Mouse (Mus musculus) central nervous system, embryonic 11.5 days (tissue): ENCODE results near the gene Toe1. TPM values are rescaled to one million over a fixed set of nuclear protein-coding genes. Genes with fewer than 3 reads are reported as not detected.

Source experiments
- polyA plus RNA-seq: library from polyadenylated mRNA; depleted of rRNA; stranded (reverse); fragments of >200 nt; gene quantifications from 2 replicates; pipeline ENCODE4 v1.2.3, GENCODE M21; 2012; rRNA removed

The Toe1 gene
- 32.8 and 42.0 TPM in 2 replicates for polyA plus RNA-seq

GRCm38 (mm10) chr4:116807197-116808129, at the start of gene Toe1, which contains the start of gene Mutyh:
Gene Toe1 (minus strand): TSS chr4:116807640.
Gene Mutyh (plus strand): TSS chr4:116807723.

DNA sequence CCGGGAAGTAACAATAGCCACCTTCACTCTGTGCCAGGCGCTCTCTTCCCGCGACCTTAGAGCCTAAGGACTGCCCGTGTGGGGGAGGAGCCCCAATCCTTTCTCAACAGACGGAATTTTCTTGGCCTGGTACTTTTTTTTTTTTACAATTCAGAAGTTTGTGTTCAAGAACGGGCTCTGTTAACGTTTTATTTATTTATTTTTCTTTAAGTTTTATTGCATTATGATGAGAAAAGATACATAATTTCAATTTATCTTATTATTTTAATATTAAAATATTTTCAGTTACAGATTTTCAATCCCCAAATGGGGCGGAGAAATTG, 14.2 kb upstream of the Toe1 start, which contains the start of gene Hpdl:
TSS of gene Hpdl (minus strand) at position 14 of the 323 bp plus-strand sequence.

Other genes with a start within 250 kb of the Toe1 start
- gene Gpbp1l1, start 250.0 kb downstream of the Toe1 start, polyA plus RNA-seq = 50.4 and 52.2 TPM in 2 replicates
- 1.7 and 3.1 TPM in 2 replicates for gene Ccdc17, start 211.0 kb downstream of the Toe1 start, polyA plus RNA-seq
- 359 and 483 TPM in 2 replicates for gene Nasp, start 179.7 kb downstream of the Toe1 start, polyA plus RNA-seq
- gene Akr1a1, start 156.0 kb downstream of the Toe1 start, polyA plus RNA-seq = 372 and 516 TPM in 2 replicates
- 314 and 462 TPM in 2 replicates for gene Prdx1, start 122.1 kb downstream of the Toe1 start, polyA plus RNA-seq
- 19.1 and 26.3 TPM in 2 replicates for gene Mmachc, start 99.2 kb downstream of the Toe1 start, polyA plus RNA-seq
- gene Ccdc163, start 99.1 kb downstream of the Toe1 start, polyA plus RNA-seq = 36.8 and 54.1 TPM in 2 replicates
- gene Tesk2, start 86.7 kb downstream of the Toe1 start, polyA plus RNA-seq = 6.0 and 8.2 TPM in 2 replicates
- 21.6 and 26.6 TPM in 2 replicates for gene Mutyh, start 83 bp upstream of the Toe1 start, polyA plus RNA-seq
- gene Hpdl, start 14.1 kb upstream of the Toe1 start, polyA plus RNA-seq = 0.28 and 0.76 TPM in 2 replicates
- 13.2 and 16.7 TPM in 2 replicates for gene Zswim5, start 69.7 kb upstream of the Toe1 start, polyA plus RNA-seq
- gene Urod, start 186.8 kb upstream of the Toe1 start, polyA plus RNA-seq = 110 and 144 TPM in 2 replicates
- gene Hectd3, start 187.7 kb upstream of the Toe1 start, polyA plus RNA-seq = 19.0 and 23.6 TPM in 2 replicates
- gene Eif2b3, start 211.8 kb upstream of the Toe1 start, polyA plus RNA-seq = 32.6 and 34.8 TPM in 2 replicates